Mouse (Mus musculus) heart, embryonic 11.5 days (tissue): ENCODE measurements around the gene Hcn2. TPM values are rescaled to one million over a fixed set of nuclear protein-coding genes. Genes with fewer than 3 reads are reported as not detected.
A peak's percentile ranks its signal among the peaks of the same experiment; 100 is the strongest.

Source experiments
- ATAC-seq: fragments of 200-750 bp; cut with Nextera tagmentation; replicated peaks from 2 replicates; pipeline ENCODE4 v1.8.0; 2017; ENCODE audit warnings: moderate library complexity; ENCODE audit not compliant: insufficient number of reproducible peaks, low FRiP score, low TSS enrichment
- H3K27ac ChIP-seq: fragments of 300-500 bp; sonication (generic); 2 replicates; pipeline ENCODE4 v1.5.1; 2014; ENCODE audit warnings: mild to moderate bottlenecking, low read depth, low read length
- H3K27me3 ChIP-seq: fragments of 300-500 bp; sonication (generic); 2 replicates; pipeline ENCODE4 v1.6.1; 2014; ENCODE audit warnings: mild to moderate bottlenecking, low read length, mixed read lengths; ENCODE audit not compliant: control insufficient read depth, insufficient read depth
- H3K36me3 ChIP-seq: fragments of 300-500 bp; sonication (generic); 2 replicates; pipeline ENCODE4 v1.6.1; 2014; ENCODE audit warnings: mild to moderate bottlenecking, low read length, moderate library complexity, mixed read lengths; ENCODE audit not compliant: control insufficient read depth, insufficient read depth
- H3K4me1 ChIP-seq: fragments of 300-500 bp; sonication (generic); 2 replicates; pipeline ENCODE4 v1.6.1; 2014; ENCODE audit warnings: low read length; ENCODE audit not compliant: control insufficient read depth, insufficient read depth
- H3K4me2 ChIP-seq: fragments of 300-500 bp; sonication (generic); 2 replicates; pipeline ENCODE4 v1.6.1; 2014; ENCODE audit warnings: mild to moderate bottlenecking, moderate library complexity
- H3K4me3 ChIP-seq: fragments of 300-500 bp; sonication (generic); 2 replicates; pipeline ENCODE4 v1.5.1; 2014; ENCODE audit warnings: low read depth, low read length
- H3K9ac ChIP-seq: fragments of 300-500 bp; sonication (generic); 2 replicates; pipeline ENCODE4 v1.6.1; 2014; ENCODE audit warnings: mild to moderate bottlenecking, low read depth, low read length, moderate library complexity
- H3K9me3 ChIP-seq: fragments of 300-500 bp; sonication (generic); replicated peaks from 2 replicates; pipeline ENCODE4 v1.6.1; 2016; ENCODE audit warnings: low read length; ENCODE audit not compliant: control insufficient read depth
- WGBS: fragments of 180-500 bp; shearing (Covaris S2); extraction: QIAGEN DNeasy Blood & Tissue Kit; methylation state at CpG from one replicate; pipeline ENCODE4 v1.1.7; 2014; ENCODE audit not compliant: insufficient replicate concordance; 5-methylcytosine and 5-hydroxymethylcytosine counted together
- polyA plus RNA-seq: library from polyadenylated mRNA; unstranded; fragments of >200 nt; fragmentation: Nextera tagmentation; extraction: Ambion mirVana; gene quantifications from 2 replicates; pipeline ENCODE4 v1.2.1, GENCODE M21; 2014

The Hcn2 gene
- polyA plus RNA-seq, 1 experiment from 2014 or later: 0.13 TPM

DNA sequence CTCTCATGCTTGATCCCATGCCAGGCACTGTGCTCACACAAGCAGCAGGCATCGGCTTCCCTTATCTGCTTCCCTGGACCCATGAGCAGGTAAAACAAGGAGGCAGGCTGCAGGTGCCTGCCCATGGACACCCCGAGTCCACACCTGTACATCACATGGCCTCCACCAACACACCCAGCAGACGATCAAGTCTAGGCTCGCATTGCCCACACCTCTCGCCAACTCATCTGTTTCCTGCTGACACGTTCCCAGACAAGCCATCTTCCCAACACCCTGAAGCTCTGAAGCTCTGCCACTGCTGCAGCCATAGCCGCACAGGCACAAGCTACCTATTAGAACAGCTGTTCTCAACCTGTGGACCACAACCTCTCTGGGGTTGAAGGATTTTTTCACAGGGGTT lies 47.8 kb downstream of the Hcn2 start:
- no peaks in the 10 kb centered on the region for H3K27me3 ChIP-seq
- H3K36me3 ChIP-seq: peaks cover 21% of the 10 kb centered on the region
- peak overlapping the region; percentile 30; the same call in 1 of the 2 replicates for H3K9ac ChIP-seq
- H3K27ac ChIP-seq: no peak overlapping the region
- H3K4me2 ChIP-seq: no peak overlapping the region
- H3K9me3 ChIP-seq: no peaks in the 10 kb centered on the region
- no peak for ATAC-seq
- H3K4me3 ChIP-seq: no peak overlapping the region
- H3K4me1 ChIP-seq: peaks cover 35% of the 10 kb centered on the region
- 77% methylated on average over 7 of the region's 7 CpGs for WGBS

DNA sequence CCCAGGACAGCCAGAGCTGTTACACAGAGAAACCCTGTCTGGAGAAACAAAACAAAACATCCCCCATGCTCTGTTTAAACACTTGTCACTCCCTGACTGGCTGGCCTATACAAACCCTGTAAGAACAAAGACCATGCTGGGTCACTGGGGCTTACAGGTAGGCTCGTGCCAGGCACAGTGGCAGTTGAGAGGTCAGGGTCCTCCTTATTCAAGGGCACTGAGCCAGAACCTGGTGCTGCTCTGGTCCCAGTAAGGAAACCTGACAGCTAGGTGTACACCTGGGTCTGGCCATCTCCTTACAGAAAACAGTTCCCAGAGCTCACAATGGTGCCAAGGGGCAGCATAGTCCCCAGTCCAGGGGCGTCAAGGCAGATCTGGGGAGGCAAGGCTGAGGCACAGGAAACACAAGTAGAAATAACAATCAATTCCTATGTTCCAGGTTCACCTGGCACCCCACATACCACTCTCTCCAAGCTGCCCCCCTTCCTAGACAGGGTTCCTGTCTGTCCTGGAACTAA lies 48.9 kb downstream of the Hcn2 start:
- no peak overlapping the region for H3K27ac ChIP-seq
- no peak for ATAC-seq
- peaks cover 20% of the 10 kb centered on the region for H3K36me3 ChIP-seq
- peak overlapping the region; percentile 92 for H3K4me3 ChIP-seq
- 85% methylated on average over 2 of the region's 2 CpGs for WGBS
- peak overlapping the region; percentile 96 for H3K4me2 ChIP-seq
- no peaks in the 10 kb centered on the region for H3K9me3 ChIP-seq
- H3K27me3 ChIP-seq: no peaks in the 10 kb centered on the region
- peaks cover 35% of the 10 kb centered on the region for H3K4me1 ChIP-seq
- H3K9ac ChIP-seq: peak overlapping the region; percentile 92; the same call in 1 of the 2 replicates

DNA sequence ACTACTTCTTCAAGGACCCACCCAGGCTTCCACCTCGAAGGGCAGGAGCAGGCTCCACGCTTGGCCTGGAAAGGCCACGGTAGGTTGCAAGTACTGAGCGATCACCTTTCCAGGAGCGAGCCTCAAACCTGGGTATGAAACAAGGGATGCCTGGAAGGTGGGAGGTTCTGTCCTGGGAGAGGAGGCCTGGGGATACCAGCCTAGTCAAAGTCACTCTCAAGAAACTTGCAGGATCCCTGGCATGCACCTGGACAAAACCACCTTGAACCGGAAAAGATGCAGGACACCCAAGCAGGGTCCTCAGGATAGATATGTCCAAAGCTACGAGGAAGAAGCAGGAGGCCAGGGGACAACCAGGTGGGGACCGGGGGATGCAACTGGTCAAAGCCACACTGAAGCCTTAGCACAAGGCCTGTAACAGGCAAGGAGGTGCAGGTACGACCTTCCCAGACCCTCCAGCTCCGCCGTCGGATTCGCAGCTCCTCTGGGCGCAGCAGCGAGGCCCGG lies 49.6 kb downstream of the Hcn2 start:
- Histone ChIP-seq H3K9ac (peak overlapping the region; percentile 92), H3K4me2 (peak overlapping the region; percentile 96), H3K4me1 (peaks cover 35% of the 10 kb centered on the region), H3K36me3 (peaks cover 14% of the 10 kb centered on the region), H3K27ac (peak overlapping the region; percentile 92), H3K9me3 (no peaks in the 10 kb centered on the region), H3K27me3 (peaks cover 3% of the 10 kb centered on the region; the same call in 1 of the 2 replicates), H3K4me3 (peak overlapping the region; percentile 92)
- ATAC-seq: no peak; the same call in 1 of the 2 replicates
- WGBS: 6% methylated on average over 16 of the region's 16 CpGs

DNA sequence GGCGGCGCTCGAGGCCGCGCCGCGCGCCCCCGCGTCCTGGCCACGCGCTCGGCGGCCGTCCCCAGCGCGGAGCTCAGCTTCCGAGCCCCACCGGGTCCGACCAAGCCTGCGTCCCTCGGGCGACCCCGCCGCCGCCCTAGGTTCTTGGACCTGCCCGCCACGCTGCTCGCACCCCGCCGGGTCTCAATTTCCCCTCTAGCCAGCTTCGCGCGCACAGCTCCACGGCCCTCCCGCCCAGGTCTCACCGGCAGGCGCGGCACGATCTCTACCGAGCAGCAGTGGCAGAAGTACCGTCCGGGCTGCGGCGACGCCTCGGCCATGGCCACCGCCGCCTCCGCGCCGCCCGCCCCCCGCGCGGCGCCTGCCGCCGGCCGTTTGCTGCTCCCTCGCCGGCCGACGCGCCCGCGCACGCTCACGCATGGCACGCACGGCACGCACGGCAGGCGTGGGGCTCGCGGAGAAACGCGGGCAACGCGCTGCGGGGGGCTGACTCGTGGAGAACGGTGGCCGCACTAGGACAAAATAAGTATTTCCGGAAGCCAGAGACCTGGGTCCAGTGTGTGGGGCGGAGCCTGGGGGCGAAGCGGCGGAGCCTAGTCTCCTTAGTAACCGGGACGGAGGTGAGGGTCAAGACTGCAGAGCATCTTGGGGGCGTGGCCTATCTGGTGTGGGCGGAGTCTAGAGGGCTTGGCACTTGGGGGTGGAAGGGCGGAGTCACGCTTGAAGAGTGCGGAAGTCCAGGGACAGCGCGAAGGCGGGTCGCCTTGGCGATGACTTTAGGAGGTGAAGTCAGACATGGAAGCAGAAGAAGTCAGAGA lies 50.3 kb downstream of the Hcn2 start, which contains the start of gene Rnf126:
TSS of gene Rnf126 (minus strand) at position 445 of the 818 bp plus-strand sequence.
- under 1% methylated on average over 92 of the region's 101 CpGs for WGBS
- no peaks in the 10 kb centered on the region for H3K9me3 ChIP-seq
- H3K27ac ChIP-seq: peak within 1 kb of the TSS; percentile 92
- H3K4me2 ChIP-seq: peak within 1 kb of the TSS; percentile 96
- H3K9ac ChIP-seq: peak within 1 kb of the TSS; percentile 92
- peak; percentile 92 for ATAC-seq
- peaks cover 7% of the 10 kb centered on the region for H3K36me3 ChIP-seq
- H3K27me3 ChIP-seq: peaks cover 3% of the 10 kb centered on the region; the same call in 1 of the 2 replicates
- peak within 1 kb of the TSS; percentile 92 for H3K4me3 ChIP-seq
- peaks cover 35% of the 10 kb centered on the region for H3K4me1 ChIP-seq

DNA sequence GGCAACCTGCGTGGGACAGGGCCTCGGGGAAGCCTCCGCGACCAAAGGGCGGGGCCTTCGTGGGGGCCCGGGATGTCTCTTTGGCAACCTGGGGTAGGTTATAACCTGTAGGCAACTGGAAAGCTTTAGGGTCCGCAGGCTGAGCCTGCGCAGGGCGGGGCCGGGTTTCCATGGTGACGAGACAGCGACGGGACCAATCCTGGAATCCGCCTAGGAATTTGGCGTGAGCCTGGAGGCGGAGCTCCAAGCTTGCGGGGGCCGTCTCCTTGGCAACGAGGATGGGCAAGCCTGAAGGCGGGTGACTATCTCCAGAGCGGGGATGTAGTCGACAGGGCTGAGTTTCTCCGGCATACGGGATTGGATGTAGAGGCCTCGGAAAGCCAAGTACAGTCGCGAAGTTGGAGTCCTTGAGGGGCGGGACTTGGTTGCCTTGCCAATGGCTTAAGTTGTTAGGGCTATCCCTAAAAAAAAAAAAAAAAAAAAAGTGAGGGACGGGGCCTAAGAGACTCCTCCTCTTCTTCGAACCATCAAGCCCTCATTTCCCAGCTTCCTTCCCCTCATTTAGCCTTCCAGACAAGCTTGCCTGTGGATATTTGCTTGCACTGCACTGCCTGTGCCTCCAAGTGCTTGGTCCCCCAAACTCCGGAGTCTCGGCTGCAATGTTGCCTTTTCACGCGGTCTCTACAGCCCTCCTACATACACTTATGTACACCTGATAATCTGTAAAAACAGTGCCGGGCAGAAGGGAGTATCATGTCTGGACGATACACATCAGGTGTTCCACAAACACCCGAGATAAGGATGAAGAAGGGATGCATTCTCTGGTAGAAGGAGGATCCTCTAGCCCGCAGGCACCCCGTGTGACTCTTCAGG lies 51.2 kb downstream of the Hcn2 start:
- peaks cover 3% of the 10 kb centered on the region; the same call in 1 of the 2 replicates for H3K9me3 ChIP-seq
- H3K4me2 ChIP-seq: peak overlapping the region; percentile 96

DNA sequence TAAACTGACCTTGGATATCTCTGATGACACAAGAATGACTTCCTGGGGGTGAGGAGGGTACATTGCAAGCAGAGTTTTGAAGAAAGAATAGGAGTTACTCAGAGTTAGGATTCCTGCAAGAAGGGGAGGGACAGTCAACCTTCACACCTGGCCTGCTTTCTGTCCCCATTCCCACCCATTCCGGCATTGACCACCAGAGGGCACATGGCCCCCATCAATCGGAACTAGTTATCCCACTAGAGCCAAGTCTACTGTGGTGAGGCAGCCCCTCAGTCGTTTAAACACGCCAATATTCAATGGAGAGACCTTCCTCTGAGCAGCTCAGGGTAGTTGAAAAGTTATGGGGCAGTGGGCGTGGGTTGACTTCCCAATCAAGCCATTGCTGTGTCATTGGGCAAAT lies 52.0 kb downstream of the Hcn2 start:
- H3K9ac ChIP-seq: no peak overlapping the region
- H3K27ac ChIP-seq: no peak overlapping the region
- H3K4me1 ChIP-seq: peaks cover 32% of the 10 kb centered on the region
- under 1% methylated on average over 5 of the region's 5 CpGs for WGBS
- H3K4me3 ChIP-seq: no peak overlapping the region
- no peak for ATAC-seq
- no peaks in the 10 kb centered on the region for H3K36me3 ChIP-seq
- H3K27me3 ChIP-seq: peaks cover 6% of the 10 kb centered on the region; the same call in 1 of the 2 replicates
- peaks cover 3% of the 10 kb centered on the region; the same call in 1 of the 2 replicates for H3K9me3 ChIP-seq
- H3K4me2 ChIP-seq: no peak overlapping the region

More for the DNA sequence above, 51.2 kb downstream of the Hcn2 start:
- peak overlapping the region; percentile 92 for H3K4me3 ChIP-seq
- H3K36me3 ChIP-seq: no peaks in the 10 kb centered on the region
- WGBS: 11% methylated on average over 40 of the region's 40 CpGs
- ATAC-seq: peak; percentile 62
- peaks cover 35% of the 10 kb centered on the region for H3K4me1 ChIP-seq
- peaks cover 4% of the 10 kb centered on the region; the same call in 1 of the 2 replicates for H3K27me3 ChIP-seq
- H3K27ac ChIP-seq: peak overlapping the region; percentile 65
- H3K9ac ChIP-seq: peak overlapping the region; percentile 58; the same call in 1 of the 2 replicates

DNA sequence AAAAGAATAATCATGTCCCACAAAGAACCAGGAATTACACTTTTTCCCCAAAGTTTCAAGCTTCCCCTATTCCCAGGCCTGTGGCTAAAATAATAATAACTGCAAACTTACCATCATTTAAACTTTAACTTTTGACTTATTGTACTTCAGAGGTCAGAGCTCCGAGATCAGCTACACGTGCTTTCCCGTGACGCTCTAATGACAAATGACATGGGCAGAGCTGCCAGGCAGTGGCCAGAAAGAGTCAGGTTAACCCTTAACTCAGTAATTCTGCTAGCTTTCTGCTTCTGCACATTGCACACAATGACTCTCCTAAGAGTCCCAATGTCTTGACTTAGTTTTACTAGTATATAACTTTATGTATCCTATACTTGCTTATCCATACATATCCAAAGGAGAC lies 52.9 kb downstream of the Hcn2 start:
- Histone ChIP-seq H3K4me1 (peaks cover 22% of the 10 kb centered on the region), H3K27me3 (peaks cover 6% of the 10 kb centered on the region; the same call in 1 of the 2 replicates), H3K9ac (no peak overlapping the region), H3K36me3 (no peaks in the 10 kb centered on the region), H3K4me3 (no peak overlapping the region), H3K27ac (no peak overlapping the region), H3K4me2 (no peak overlapping the region), H3K9me3 (peaks cover 3% of the 10 kb centered on the region; the same call in 1 of the 2 replicates)
- 62% methylated on average over 4 of the region's 4 CpGs for WGBS
- ATAC-seq: no peak

DNA sequence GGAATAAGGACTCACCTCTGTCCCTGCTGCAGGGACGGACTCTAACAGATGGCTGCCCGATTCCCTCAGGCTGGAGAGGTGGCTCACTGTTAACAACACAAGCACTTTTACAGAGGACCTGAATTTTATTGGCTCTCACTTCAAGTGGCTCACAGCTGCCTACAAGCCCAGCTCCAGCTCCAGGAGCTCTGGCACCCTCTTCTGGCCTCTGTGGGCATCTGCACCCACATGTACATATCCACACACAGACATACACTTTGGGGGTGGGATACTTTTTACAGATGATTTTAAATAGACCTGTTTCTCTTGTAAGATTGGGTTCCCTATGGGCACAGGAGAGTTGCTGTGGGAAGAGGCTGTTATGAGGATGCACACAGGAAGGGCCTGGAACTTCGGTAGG lies 55.9 kb downstream of the Hcn2 start:
- H3K4me2 ChIP-seq: no peak overlapping the region
- peaks cover 11% of the 10 kb centered on the region; the same call in 1 of the 2 replicates for H3K4me1 ChIP-seq
- H3K9ac ChIP-seq: no peak overlapping the region
- ATAC-seq: no peak
- peaks cover 7% of the 10 kb centered on the region; the same call in 1 of the 2 replicates for H3K9me3 ChIP-seq
- peaks cover 10% of the 10 kb centered on the region for H3K27me3 ChIP-seq
- H3K36me3 ChIP-seq: no peaks in the 10 kb centered on the region
- no peak overlapping the region for H3K4me3 ChIP-seq
- 84% methylated on average over 3 of the region's 3 CpGs for WGBS
- H3K27ac ChIP-seq: no peak overlapping the region
